Mouse (Mus musculus) ovary, postnatal 14 days (tissue): ENCODE results near the gene Mep1a.
"Not testable (repeated sequence)": the region's sequence is repeated elsewhere in the genome, so short reads cannot be mapped to it uniquely, and the experiment has no call there.

ENCODE experiments used
- DNase-seq: peaks from one replicate; pipeline ENCODE4 v3.0.0; 2022; ENCODE audit warnings: low spot score

Gene Mep1a

GRCm38 (mm10) chr17:43502592-43502991, at the start of gene Mep1a:
TSS of gene Mep1a (minus strand) at chr17:43502812.
- no peak for DNase-seq

- DNase-seq = no peak
Measured at GRCm38 (mm10) chr17:43551122-43551630, 48.6 kb upstream of the Mep1a start.

DNA sequence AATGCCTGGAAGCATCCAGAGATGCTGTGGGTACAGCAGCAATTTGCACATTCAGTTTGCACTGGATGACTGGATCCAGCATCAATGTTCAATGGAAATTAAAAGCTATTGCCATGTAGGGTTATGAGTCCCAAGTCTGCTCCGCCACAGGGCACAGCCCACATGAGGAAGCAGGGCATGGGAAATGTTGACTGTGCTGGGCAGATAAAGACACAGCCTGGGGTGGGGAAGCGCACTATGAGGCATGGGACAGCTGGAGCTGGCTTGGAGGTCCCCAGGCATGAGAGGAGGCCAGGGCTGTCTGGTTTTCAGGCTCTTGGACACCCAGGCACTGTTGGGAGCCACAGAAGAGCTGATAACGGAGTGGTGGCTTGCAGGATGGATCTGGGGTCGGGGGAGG, 41.4 kb upstream of the Mep1a start:
- no peak for DNase-seq

GRCm38 (mm10) chr17:43543539-43543938, 40.9 kb upstream of the Mep1a start, which contains the start of gene Ankrd66:
TSS of gene Ankrd66 (minus strand) at chr17:43543639.
- no peak for DNase-seq

GRCm38 (mm10) chr17:43538767-43539166, 36.2 kb upstream of the Mep1a start:
- no peak for DNase-seq

- DNase-seq = not testable (repeated sequence)
Measured at GRCm38 (mm10) chr17:43536841-43537240, 34.2 kb upstream of the Mep1a start.

DNA sequence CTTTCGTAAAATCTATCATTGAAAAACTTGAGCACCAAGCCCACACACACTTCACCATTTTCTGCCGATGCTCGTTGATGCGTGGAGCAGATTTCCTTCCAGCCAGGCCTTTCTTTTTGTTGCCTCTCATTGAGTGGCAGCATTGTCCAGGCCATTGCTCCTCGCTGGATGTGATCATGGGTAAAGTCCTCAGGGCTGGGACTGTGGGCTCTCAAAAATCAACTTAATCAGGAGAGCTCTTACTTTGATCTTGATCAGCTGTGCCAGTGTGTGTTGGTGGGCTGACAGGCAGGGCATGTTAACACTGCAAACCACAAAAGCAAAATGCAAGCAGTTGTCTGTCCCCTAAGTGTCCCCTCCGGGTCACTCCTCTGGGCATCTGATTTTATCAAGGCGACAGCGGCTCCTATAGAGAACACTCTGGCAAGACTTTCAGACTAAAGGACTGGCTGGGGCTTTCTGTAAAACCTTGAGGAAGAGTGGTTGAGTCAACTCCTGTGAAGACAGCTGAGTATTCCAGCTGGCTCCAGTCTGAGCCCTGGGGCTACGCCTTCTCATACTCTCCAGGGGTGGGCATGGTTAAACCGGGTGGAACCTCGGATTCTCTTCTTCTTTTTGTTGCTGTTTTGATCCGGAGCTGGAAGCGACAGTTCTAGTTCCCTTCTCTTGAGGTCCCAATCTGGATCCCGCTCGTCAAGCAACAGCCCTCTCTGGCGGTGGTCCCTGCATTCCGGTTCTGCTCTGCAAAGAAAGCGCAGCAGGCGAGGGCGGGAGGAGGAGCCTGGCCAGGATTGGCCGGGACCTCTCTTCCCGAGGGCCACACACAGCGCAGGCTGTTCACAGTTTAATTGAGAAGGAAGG, 32.0 kb upstream of the Mep1a start:
- peak; percentile 27 for DNase-seq

- DNase-seq = no peak
Measured at GRCm38 (mm10) chr17:43531192-43531591, 28.6 kb upstream of the Mep1a start.

DNA sequence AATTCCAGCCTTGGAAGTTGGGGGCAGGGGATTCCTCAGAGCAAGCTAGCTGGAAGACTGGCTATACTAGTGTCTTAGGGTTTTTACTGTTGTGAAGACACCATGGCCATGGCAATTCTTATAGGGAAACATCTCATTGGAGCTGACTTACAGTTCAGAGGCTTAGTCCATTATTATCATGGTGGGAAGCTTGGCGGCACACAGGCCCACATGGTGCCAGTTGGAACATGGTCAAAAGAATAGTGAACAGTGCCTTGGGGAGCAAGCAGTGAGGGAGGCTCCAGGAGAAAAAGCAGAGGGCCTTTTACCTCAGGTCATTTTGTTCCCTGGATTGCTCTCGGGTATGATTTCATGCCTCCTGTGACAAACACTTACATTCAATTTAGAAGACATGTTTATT, 27.9 kb upstream of the Mep1a start:
- no peak for DNase-seq

DNA sequence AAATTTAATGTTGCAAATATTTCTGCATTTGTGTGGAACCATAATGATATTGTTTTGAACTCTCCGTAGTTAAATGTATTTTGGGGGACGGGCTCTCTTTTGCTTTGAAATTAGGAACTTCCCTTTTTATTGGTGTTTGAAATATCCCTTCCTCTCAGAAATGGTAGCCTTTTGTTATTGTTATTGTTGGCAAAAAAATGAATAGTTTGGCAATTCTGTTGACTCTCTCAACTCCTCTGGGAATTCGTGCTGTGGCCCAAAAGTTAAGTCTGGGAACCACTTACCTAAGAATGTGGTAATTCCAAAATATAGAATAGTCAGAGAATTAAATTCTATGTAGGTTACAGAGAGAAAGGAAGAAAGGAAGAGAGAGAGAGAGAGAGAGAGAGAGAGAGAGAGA, 17.6 kb upstream of the Mep1a start:
- no peak for DNase-seq

- DNase-seq = peak; percentile 53
Measured at GRCm38 (mm10) chr17:43518644-43519409, 16.2 kb upstream of the Mep1a start.

DNA sequence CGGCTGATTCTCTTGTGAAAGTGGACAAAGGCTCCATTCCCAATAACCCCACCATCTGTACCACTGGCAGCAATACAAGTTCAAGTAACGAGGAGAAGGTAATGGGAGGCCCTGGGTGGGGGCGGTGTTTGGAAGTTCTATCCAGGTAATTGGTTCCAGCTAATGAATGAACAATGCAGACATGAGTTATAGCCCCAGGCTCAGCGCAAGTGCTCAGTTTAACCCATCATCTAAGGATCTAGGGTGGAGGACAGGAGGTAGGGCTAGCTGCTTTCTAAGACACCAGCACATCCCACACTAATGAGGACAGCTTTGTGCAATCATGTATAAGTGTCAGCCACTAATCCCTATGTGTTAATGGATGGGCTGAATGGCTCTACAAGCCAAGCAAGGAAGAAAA, 8.2 kb upstream of the Mep1a start:
- DNase-seq = no peak

DNA sequence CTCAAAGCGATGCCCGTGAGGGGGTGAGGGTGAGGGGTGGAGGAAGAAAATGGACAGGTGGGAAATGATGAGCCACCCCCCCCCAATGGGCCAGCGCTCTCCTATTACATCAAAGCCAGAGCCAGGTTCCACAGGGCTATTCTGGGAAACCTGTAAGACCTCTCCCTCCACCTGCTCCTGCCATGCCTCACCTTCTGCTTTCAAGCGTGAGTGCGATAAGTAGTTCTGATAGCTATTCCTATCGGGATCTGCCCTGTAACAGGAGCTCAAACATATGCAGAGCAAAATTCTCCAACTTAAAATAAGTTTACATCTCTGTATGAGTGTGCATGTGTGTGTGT, 2.0 kb upstream of the Mep1a start:
- DNase-seq = no peak

DNA sequence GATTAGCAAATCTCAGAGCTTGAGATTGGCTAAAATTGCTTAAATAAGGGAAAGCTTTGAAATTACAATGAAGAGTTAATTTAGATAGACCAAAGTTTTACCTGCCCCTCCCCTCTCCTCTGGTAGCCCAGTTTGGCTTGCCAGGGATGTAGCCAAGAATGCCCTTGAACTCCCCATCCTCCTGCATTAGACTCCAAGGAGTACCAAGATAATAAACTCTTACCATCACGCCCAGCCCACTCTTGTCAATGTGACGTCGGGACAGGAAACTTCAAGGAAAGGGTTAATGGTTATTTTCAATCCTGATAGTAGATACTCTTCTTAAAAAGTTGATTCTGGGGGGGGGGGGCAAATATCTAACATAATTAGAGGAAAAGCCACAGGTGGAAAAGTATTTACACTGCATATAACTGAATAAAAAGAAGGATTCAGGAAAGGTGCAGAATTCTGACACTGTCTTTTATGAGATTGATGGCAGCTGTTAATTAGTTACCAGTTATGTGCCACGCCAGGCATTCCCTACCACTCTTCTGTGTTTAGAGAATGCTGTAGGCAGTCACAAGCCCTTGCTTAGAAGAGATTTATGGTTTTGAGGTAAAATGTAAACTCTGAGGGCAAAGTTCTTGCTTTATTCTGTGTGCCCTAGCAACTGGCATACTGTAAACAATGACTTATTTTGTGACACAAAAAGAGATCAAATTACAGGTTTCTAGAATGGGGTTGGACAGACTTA, 1.4 kb upstream of the Mep1a start:
- DNase-seq = no peak

DNA sequence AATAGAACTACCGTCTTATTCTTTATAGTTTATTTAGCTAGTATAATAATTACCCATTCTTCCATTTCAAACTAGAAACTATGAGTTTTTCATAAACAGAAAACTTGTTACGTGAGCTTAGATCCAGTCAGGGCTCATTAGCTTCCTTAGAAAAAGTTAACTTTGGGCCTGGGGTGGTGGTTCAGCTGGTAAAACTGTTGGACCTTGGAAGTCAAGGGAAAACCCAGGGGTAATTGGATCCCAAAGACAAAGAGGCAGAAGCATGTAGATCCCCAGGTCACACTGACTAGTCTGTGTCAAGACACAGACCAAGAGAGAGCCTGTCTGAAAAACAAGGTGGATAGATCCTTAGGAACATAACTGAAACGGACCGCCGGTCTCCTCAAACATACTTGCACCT, 981 bp downstream of the Mep1a start:
- DNase-seq = no peak

- no peak for DNase-seq
Measured at GRCm38 (mm10) chr17:43501223-43501622, 1.4 kb downstream of the Mep1a start.

DNA sequence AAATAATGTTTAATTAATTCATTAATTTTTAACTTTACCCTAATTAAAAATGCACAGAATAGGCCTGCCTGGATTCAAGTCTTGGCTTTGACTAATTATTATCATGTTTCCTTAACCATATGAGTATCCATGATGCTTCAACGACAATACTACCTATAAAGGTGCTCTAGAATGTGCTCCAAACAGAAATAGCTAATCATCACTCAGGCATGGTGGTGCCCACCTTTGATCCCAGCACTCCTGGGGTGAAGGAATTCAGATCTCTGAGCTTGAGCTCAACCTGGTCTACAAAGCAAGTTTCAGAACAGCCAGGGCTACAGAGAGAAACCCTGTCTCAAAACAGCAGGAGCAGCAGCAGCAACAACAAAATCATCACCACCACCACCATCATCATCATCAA, 2.1 kb downstream of the Mep1a start:
- no peak for DNase-seq

DNA sequence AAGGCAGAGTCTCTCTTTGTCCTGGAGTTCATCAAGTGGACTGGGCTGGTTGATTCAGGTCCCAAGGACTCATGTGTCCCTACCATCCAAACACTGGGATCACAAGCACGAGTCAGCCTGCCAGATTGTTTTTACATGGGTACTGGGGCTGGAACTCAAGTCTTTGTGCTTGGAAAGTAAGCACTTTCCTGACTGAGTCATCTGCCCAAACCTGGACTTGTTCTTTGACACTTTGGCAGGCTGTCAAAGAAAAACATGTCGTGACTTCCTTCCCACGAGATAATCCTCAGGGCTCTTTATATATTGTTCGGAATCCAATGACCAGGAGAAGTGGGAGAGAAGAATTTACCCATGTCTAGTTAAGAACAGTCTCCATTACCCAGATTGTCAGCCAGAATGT, 5.1 kb downstream of the Mep1a start:
- no peak for DNase-seq

DNA sequence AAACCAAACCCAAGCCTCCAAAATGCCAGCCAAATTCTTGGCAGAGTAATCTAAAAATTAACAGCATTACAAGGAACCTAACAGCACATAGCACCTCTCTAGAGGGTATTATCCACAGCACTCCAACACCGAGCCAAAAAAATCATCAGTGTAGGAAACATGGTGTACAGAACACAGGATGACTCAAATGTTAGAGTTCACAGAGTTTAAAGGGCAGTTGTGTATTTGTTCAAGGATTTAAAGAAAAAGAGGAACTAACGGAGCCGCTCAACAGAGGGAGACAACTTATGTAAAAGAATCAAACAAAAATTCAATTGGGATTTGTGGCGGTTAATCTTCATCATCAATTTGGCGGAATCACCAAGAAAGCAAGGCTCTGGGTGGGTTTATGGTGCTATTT, 7.1 kb downstream of the Mep1a start:
- no peak for DNase-seq

DNA sequence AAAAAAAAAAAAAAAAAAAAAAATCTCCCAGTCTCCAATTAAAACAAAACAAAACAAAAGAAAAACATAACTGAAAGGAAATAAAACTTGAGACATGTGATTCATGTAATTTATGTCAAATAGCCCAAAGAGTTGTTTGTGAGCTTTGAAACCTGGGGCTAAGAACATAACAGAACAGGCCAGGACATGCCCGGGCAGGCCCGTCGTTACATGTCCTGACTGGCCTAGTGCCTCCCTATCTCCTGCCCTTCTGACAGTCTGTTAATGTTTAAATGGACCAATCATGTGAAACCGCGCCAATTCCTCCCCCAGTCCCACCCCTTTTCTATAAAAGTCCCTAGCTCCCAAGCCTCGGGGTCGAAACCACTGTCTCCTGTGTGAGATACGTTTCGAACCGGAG, 12.2 kb downstream of the Mep1a start:
- not testable (repeated sequence) for DNase-seq

- DNase-seq = no peak
Measured at GRCm38 (mm10) chr17:43488439-43489151, 14.0 kb downstream of the Mep1a start.

DNA sequence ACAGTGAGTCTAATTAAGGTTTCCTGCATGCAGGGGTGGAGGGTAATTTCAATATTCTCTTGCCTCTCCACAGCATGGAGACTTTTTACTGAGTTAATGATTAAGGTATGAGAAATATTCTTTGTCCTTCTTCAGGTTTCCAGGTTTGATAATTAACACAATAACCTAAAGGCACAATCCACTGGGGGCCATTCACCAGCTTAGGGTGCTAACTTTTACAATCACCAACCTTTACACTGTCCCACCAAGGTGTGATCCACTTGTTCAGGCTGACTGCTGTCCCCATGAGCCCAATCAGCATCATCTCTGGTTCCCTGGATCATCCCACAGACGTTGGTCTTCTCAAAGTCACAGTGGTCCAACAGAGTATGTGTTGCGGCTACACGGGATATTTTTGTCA, 16.6 kb downstream of the Mep1a start:
- no peak for DNase-seq
